Mouse (Mus musculus) forebrain, embryonic 10.5 days (tissue): ENCODE results near the gene Zfp128. TPM values are rescaled to one million over a fixed set of nuclear protein-coding genes. Genes with fewer than 3 reads are reported as not detected.
"Not testable (repeated sequence)": the region's sequence is repeated elsewhere in the genome, so short reads cannot be mapped to it uniquely, and the experiment has no call there.

Experiments
- DNase-seq: peaks from one replicate; pipeline ENCODE4 v3.0.0-alpha.2; 2017; ENCODE audit warnings: low spot score; ENCODE audit errors: extremely low spot score
- H3K27ac ChIP-seq: fragments of 300-500 bp; sonication (generic); 2 replicates; pipeline ENCODE4 v1.5.1; 2016; ENCODE audit warnings: mild to moderate bottlenecking
- H3K27me3 ChIP-seq: fragments of 300-500 bp; sonication (generic); 2 replicates; pipeline ENCODE4 v1.6.1; 2016; ENCODE audit warnings: mild to moderate bottlenecking; ENCODE audit not compliant: poor library complexity, severe bottlenecking
- H3K36me3 ChIP-seq: fragments of 300-500 bp; sonication (generic); replicated peaks from 2 replicates; pipeline ENCODE4 v1.6.1; 2016; ENCODE audit warnings: mild to moderate bottlenecking, moderate library complexity
- H3K4me1 ChIP-seq: fragments of 300-500 bp; sonication (generic); 2 replicates; pipeline ENCODE4 v1.6.1; 2016
- H3K4me3 ChIP-seq: fragments of 300-500 bp; sonication (generic); 2 replicates; pipeline ENCODE4 v1.5.1; 2016; ENCODE audit warnings: mild to moderate bottlenecking, moderate library complexity
- H3K9me3 ChIP-seq: fragments of 300-500 bp; sonication (generic); 2 replicates; pipeline ENCODE4 v1.6.1; 2016; ENCODE audit warnings: mild to moderate bottlenecking, moderate library complexity
- WGBS: fragments of 180-500 bp; shearing (Covaris S2); methylation state at CpG from one replicate; pipeline ENCODE4 v1.1.7; 2016; 5-methylcytosine and 5-hydroxymethylcytosine counted together
- polyA plus RNA-seq: library from polyadenylated mRNA; unstranded; fragments of >200 nt; fragmentation: Nextera tagmentation; extraction: Ambion mirVana; gene quantifications from 2 replicates; pipeline ENCODE4 v1.2.1, GENCODE M21; 2016

The Zfp128 gene
- polyA plus RNA-seq, 1 experiment from 2014 or later, result 4.4 TPM

DNA sequence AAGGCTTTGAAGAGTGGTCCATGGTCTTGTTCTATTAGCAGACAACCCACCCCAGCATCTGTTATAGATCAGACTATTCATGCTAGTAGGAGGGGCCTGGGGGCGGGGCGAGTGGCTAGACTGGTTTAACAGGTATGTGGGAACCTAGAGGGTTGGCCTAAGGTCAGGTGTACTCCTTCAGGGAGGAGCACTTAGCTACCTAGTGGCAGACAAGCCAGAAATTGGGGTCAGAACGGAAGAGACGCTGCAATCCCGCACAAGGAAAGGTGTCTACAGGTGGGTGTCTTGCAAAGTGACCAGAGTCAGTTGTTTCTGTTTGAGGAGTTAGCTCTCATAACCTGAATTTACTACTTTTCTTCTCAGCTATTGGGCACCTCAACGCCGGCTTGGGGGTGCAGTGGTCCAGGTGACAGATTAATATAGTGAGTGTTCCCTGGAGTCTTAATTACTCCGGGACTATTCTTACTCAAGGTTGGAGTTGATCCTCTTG lies 46.3 kb downstream of the Zfp128 start, which contains the start of gene Rnf225:
Rnf225 (plus strand) TSS at position 226 of the 490 bp plus-strand sequence.
- peaks cover 32% of the 10 kb centered on the region for H3K4me1 ChIP-seq
- no peaks in the 10 kb centered on the region for H3K9me3 ChIP-seq
- peak; percentile 33 for DNase-seq
- H3K36me3 ChIP-seq, result peaks cover 65% of the 10 kb centered on the region
- H3K27me3 ChIP-seq, result peaks cover 43% of the 10 kb centered on the region
- H3K27ac ChIP-seq, result peak within 1 kb of the TSS; percentile 44; the same call in 1 of the 2 replicates
- 24% methylated on average over 8 of the region's 8 CpGs for WGBS
- H3K4me3 ChIP-seq, result peak within 1 kb of the TSS; percentile 44

GRCm38 (mm10) chr7:12927693-12928589 lies 47.0 kb downstream of the Zfp128 start:
- DNase-seq, result peak; percentile 45
- Histone ChIP-seq H3K27me3 (peaks cover 43% of the 10 kb centered on the region), H3K4me3 (peak overlapping the region; percentile 44), H3K4me1 (peaks cover 30% of the 10 kb centered on the region), H3K36me3 (peaks cover 62% of the 10 kb centered on the region), H3K9me3 (no peaks in the 10 kb centered on the region), H3K27ac (peak overlapping the region; percentile 44; the same call in 1 of the 2 replicates)
- 3% methylated on average over 65 of the region's 65 CpGs for WGBS

GRCm38 (mm10) chr7:12933615-12934140 lies 52.7 kb downstream of the Zfp128 start:
- Histone ChIP-seq H3K4me1 (no peaks in the 10 kb centered on the region; the same call in 1 of the 2 replicates), H3K36me3 (peaks cover 12% of the 10 kb centered on the region), H3K4me3 (no peak overlapping the region), H3K9me3 (no peaks in the 10 kb centered on the region), H3K27me3 (peaks cover 10% of the 10 kb centered on the region), H3K27ac (no peak overlapping the region)
- WGBS, result 72% methylated on average over 4 of the region's 4 CpGs
- no peak for DNase-seq

DNA sequence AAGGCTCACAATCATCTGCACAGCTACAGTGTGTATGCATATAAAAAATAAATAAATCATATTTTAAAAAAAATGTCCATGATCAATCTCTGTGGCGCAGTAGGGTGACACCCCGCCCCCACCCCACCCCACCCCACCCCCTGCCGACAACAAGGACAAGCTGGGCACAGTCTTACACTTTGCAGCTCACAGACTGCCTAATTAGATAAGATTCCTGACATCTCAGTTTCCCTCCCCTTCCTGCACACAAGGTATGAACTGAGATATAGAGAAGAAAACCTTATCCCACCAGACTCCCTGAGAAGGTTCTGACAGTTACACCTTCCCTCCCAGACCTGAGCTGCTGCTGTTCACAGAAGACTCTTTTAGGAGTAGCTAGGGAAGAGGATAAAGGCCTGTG lies 53.8 kb downstream of the Zfp128 start:
- Histone ChIP-seq H3K27me3 (no peaks in the 10 kb centered on the region), H3K4me1 (no peaks in the 10 kb centered on the region; the same call in 1 of the 2 replicates)
- 85% methylated on average over 3 of the region's 3 CpGs for WGBS

GRCm38 (mm10) chr7:12937254-12937803 lies 56.4 kb downstream of the Zfp128 start:
- DNase-seq, H3K4me1 ChIP-seq, H3K9me3 ChIP-seq, H3K4me3 ChIP-seq, H3K27ac ChIP-seq, H3K27me3 ChIP-seq, H3K36me3 ChIP-seq: not testable (repeated sequence)
- WGBS, result 86% methylated on average over 4 of the region's 4 CpGs

More for the DNA sequence above, 53.8 kb downstream of the Zfp128 start:
- Histone ChIP-seq H3K4me3 (no peak overlapping the region), H3K9me3 (no peaks in the 10 kb centered on the region), H3K36me3 (0 out of 2 replicates have a peak, but pooled peaks cover under 1% of the 10 kb centered on the region), H3K27ac (no peak overlapping the region)
- no peak for DNase-seq

DNA sequence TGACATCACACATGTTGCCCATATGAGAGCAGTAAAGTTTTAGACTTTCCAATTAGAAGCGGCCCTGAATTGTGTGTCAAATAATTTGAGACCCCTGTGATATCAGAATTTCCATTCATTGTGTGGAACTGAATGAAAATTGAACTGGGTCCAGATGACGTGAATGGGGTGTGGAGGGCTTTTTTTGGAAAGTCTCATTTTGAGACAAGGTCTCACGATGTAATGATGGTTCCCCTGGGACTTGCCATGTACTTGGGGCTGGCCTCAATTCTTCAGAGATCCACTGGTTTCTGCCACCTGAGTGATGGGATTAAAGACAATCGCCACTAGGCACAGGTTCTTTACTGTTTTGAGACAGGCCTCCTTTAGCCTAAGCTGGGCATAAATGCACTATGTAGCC lies 59.6 kb downstream of the Zfp128 start:
- WGBS, result 92% methylated on average over 4 of the region's 4 CpGs
- no peaks in the 10 kb centered on the region for H3K27me3 ChIP-seq
- H3K4me3 ChIP-seq, result no peak overlapping the region
- no peak for DNase-seq
- H3K27ac ChIP-seq, result no peak overlapping the region
- H3K4me1 ChIP-seq, result no peaks in the 10 kb centered on the region
- no peaks in the 10 kb centered on the region for H3K36me3 ChIP-seq
- no peaks in the 10 kb centered on the region for H3K9me3 ChIP-seq

Other genes starting within 250 kb of the Zfp128 start
- not detected in 2 replicates for gene Vmn2r54, start 240.9 kb upstream of the Zfp128 start, polyA plus RNA-seq
- gene Vmn2r55, start 196.2 kb upstream of the Zfp128 start, polyA plus RNA-seq, result not detected in 2 replicates
- not detected in 2 replicates for gene Vmn2r56, start 146.2 kb upstream of the Zfp128 start, polyA plus RNA-seq
- 12.3 and 13.2 TPM in 2 replicates for gene Zscan18, start 77.5 kb upstream of the Zfp128 start, polyA plus RNA-seq
- 17.8 and 18.4 TPM in 2 replicates for gene Zfp329, start 62.3 kb upstream of the Zfp128 start, polyA plus RNA-seq
- 28.7 and 30.1 TPM in 2 replicates for gene Zfp110, start 46.4 kb upstream of the Zfp128 start, polyA plus RNA-seq
- gene Zscan22, start 16.6 kb downstream of the Zfp128 start, polyA plus RNA-seq, result 18.5 and 19.8 TPM in 2 replicates
- 1,023 and 1,050 TPM in 2 replicates for gene Rps5, start 41.1 kb downstream of the Zfp128 start, polyA plus RNA-seq
- 0.55 and 1.0 TPM in 2 replicates for gene Rnf225, start 46.2 kb downstream of the Zfp128 start, polyA plus RNA-seq
- 10.5 and 11.1 TPM in 2 replicates for gene Zfp324, start 84.7 kb downstream of the Zfp128 start, polyA plus RNA-seq
- 16.5 and 17.7 TPM in 2 replicates for gene Zfp446, start 96.7 kb downstream of the Zfp128 start, polyA plus RNA-seq
- not detected in 2 replicates for gene Slc27a5, start 117.0 kb downstream of the Zfp128 start, polyA plus RNA-seq
- gene Trim28, start 117.9 kb downstream of the Zfp128 start, polyA plus RNA-seq, result 415 and 417 TPM in 2 replicates
- 29.7 and 30.7 TPM in 2 replicates for gene Zbtb45, start 128.9 kb downstream of the Zfp128 start, polyA plus RNA-seq
- gene Chmp2a, start 153.6 kb downstream of the Zfp128 start, polyA plus RNA-seq, result 97.3 and 102 TPM in 2 replicates
- gene Ube2m, start 157.1 kb downstream of the Zfp128 start, polyA plus RNA-seq, result 82.9 and 88.7 TPM in 2 replicates
- gene Mzf1, start 173.6 kb downstream of the Zfp128 start, polyA plus RNA-seq, result 3.9 and 4.3 TPM in 2 replicates
- gene Vmn1r85, start 214.0 kb downstream of the Zfp128 start, polyA plus RNA-seq, result not detected in 2 replicates
- gene Vmn1r86, start 238.7 kb downstream of the Zfp128 start, polyA plus RNA-seq, result not detected in 2 replicates